Mouse (Mus musculus): ENCODE measurements around the gene Ctcfl. TPM values are rescaled to one million over a fixed set of nuclear protein-coding genes. Genes with fewer than 3 reads are reported as not detected.
A peak's percentile ranks its signal among the peaks of the same experiment; 100 is the strongest.

Gene Ctcfl
- total and polyA plus RNA-seq, 2 experiments from 2014 or later, result 0.26 TPM; not detected in 1

DNA sequence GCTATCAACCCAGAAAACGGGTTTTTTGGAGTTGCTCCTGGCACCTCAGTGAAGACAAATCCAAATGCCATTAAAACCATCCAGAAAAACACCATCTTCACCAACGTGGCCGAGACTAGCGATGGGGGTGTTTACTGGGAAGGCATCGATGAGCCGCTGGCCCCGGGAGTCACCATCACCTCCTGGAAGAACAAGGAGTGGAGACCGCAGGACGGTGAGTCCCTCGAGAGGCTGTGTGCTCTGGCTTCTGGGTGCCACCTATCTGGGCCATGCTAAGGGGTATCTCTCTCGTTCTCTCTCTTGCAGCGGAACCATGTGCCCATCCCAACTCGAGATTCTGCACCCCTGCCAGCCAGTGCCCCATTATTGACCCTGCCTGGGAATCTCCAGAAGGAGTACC, 37.6 kb upstream of the Ctcfl start:
- WGBS, result 84% methylated on average over 13 of the region's 13 CpGs

DNA sequence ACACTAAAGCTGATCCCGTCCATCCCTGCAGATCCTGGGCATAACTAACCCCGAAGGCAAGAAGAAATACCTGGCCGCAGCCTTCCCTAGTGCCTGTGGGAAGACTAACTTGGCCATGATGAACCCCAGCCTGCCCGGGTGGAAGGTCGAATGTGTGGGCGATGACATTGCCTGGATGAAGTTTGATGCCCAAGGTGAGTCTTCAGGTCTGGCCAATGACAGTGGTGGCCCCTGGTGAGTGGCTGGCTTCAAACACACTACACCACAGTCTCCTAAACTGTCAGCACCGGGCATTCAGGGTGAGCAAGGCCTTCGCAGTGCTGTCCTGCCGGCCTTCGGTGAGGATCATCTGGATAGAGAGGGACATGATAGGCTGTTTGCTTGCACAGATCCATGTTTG, 36.6 kb upstream of the Ctcfl start:
- Histone ChIP-seq H3K4me2 (ENCODE audit: low read depth, low read length) (no peak overlapping the region), H3K4me1 (ENCODE audit: control insufficient read depth, insufficient read depth) (no peaks in the 10 kb centered on the region; the same call in 1 of the 2 replicates), H3K27ac (ENCODE audit: low read depth) (no peak overlapping the region), H3K9ac (replicated peaks; ENCODE audit: low read depth, low read length) (no peak overlapping the region), H3K27me3 (ENCODE audit: control insufficient read depth, insufficient read depth, low read length) (no peaks in the 10 kb centered on the region), H3K9me3 (replicated peaks; ENCODE audit: control insufficient read depth, low read length) (no peaks in the 10 kb centered on the region), H3K36me3 (replicated peaks; ENCODE audit: control insufficient read depth, insufficient read depth, low read length) (no peaks in the 10 kb centered on the region), H3K4me3 (ENCODE audit: low read depth, low read length) (no peak overlapping the region)
- DNase-seq (ENCODE audit: low spot score) (no peak), ATAC-seq (ENCODE audit: insufficient read depth, low read depth) (no peak)
- WGBS, result 90% methylated on average over 10 of the region's 10 CpGs
- no peak for TF ChIP-seq EP300 (IDR thresholded peaks at IDR 0.05; ENCODE audit: low read depth)
- TF ChIP-seq CTCF (IDR thresholded peaks at IDR 0.05; ENCODE audit: low read depth), result no peak

More for the DNA sequence above, 37.6 kb upstream of the Ctcfl start:
- Histone ChIP-seq H3K27ac (ENCODE audit: low read depth) (no peak overlapping the region), H3K27me3 (ENCODE audit: control insufficient read depth, insufficient read depth, low read length) (no peaks in the 10 kb centered on the region), H3K4me1 (ENCODE audit: control insufficient read depth, insufficient read depth) (no peaks in the 10 kb centered on the region; the same call in 1 of the 2 replicates), H3K4me3 (ENCODE audit: low read depth, low read length) (no peak overlapping the region), H3K9me3 (replicated peaks; ENCODE audit: control insufficient read depth, low read length) (no peaks in the 10 kb centered on the region), H3K9ac (replicated peaks; ENCODE audit: low read depth, low read length) (no peak overlapping the region), H3K36me3 (replicated peaks; ENCODE audit: control insufficient read depth, insufficient read depth, low read length) (no peaks in the 10 kb centered on the region), H3K4me2 (ENCODE audit: low read depth, low read length) (no peak overlapping the region)
- TF ChIP-seq CTCF (IDR thresholded peaks at IDR 0.05; ENCODE audit: low read depth) (no peak), EP300 (IDR thresholded peaks at IDR 0.05; ENCODE audit: low read depth) (no peak)
- DNase-seq (ENCODE audit: low spot score) (no peak), ATAC-seq (ENCODE audit: insufficient read depth, low read depth) (no peak)

DNA sequence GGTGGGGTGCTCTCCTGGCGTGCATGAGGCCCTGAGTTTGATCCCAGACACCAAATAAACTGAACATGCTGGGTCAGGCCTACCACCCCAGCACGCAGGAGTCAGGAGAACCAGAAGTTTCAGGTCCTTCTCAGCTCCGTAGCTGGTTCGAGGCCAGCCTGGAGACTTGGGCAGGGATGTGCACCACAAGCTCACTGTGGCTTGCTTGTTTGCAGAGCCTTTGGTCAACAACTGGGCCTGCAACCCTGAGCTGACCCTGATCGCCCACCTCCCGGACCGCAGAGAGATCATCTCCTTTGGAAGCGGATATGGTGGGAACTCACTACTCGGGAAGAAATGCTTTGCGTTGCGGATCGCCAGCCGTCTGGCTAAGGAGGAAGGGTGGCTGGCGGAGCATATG, 35.6 kb upstream of the Ctcfl start:
- DNase-seq (ENCODE audit: low spot score) (no peak), ATAC-seq (ENCODE audit: insufficient read depth, low read depth) (no peak)
- Histone ChIP-seq H3K27ac (ENCODE audit: low read depth) (no peak overlapping the region), H3K27me3 (ENCODE audit: control insufficient read depth, insufficient read depth, low read length) (no peaks in the 10 kb centered on the region), H3K9ac (replicated peaks; ENCODE audit: low read depth, low read length) (no peak overlapping the region), H3K36me3 (replicated peaks; ENCODE audit: control insufficient read depth, insufficient read depth, low read length) (no peaks in the 10 kb centered on the region), H3K4me3 (ENCODE audit: low read depth, low read length) (no peak overlapping the region), H3K4me2 (ENCODE audit: low read depth, low read length) (no peak overlapping the region), H3K4me1 (ENCODE audit: control insufficient read depth, insufficient read depth) (no peaks in the 10 kb centered on the region; the same call in 1 of the 2 replicates), H3K9me3 (replicated peaks; ENCODE audit: control insufficient read depth, low read length) (no peaks in the 10 kb centered on the region)
- TF ChIP-seq EP300 (IDR thresholded peaks at IDR 0.05; ENCODE audit: low read depth) (no peak), CTCF (IDR thresholded peaks at IDR 0.05; ENCODE audit: low read depth) (no peak)
- WGBS, result 92% methylated on average over 14 of the region's 14 CpGs

DNA sequence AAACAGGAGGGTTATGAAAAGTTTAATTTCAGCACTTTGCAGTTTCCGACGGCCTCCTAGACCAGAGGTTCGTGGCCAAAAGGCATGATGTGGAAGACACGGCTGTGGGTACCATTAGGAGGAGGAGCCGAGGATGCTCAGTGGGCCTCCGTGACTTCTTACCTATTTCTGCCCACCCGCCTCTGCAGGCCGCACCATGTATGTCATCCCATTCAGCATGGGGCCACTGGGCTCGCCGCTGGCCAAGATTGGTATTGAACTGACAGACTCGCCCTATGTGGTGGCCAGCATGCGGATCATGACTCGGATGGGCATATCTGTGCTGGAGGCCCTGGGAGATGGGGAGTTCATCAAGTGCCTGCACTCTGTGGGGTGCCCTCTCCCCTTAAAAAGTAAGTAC, 35.2 kb upstream of the Ctcfl start:
- Histone ChIP-seq H3K4me2 (ENCODE audit: low read depth, low read length) (no peak overlapping the region), H3K9me3 (replicated peaks; ENCODE audit: control insufficient read depth, low read length) (no peaks in the 10 kb centered on the region), H3K36me3 (replicated peaks; ENCODE audit: control insufficient read depth, insufficient read depth, low read length) (no peaks in the 10 kb centered on the region), H3K27me3 (ENCODE audit: control insufficient read depth, insufficient read depth, low read length) (no peaks in the 10 kb centered on the region), H3K27ac (ENCODE audit: low read depth) (no peak overlapping the region), H3K4me1 (ENCODE audit: control insufficient read depth, insufficient read depth) (no peaks in the 10 kb centered on the region; the same call in 1 of the 2 replicates), H3K4me3 (ENCODE audit: low read depth, low read length) (no peak overlapping the region), H3K9ac (replicated peaks; ENCODE audit: low read depth, low read length) (no peak overlapping the region)
- WGBS, result 91% methylated on average over 13 of the region's 13 CpGs
- TF ChIP-seq CTCF (IDR thresholded peaks at IDR 0.05; ENCODE audit: low read depth) (no peak), EP300 (IDR thresholded peaks at IDR 0.05; ENCODE audit: low read depth) (no peak)
- ATAC-seq (ENCODE audit: insufficient read depth, low read depth), result no peak
- no peak for DNase-seq (ENCODE audit: low spot score)

DNA sequence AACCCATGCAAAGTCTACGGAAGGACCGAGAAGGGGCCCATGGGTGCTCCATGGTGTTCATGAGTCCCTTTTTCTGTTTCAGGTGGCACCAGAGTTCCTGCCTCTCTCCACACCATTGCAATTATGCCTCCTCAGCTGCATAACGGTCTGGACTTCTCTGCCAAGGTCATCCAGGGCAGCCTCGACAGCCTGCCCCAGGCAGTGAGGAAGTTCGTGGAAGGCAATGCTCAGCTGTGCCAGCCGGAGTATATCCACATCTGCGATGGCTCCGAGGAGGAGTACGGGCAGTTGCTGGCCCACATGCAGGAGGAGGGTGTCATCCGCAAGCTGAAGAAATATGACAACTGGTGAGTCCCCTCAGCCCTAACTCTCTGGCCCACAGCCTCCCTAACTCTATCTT, 33.9 kb upstream of the Ctcfl start:
- WGBS, result 70% methylated on average over 10 of the region's 10 CpGs
- TF ChIP-seq CTCF (IDR thresholded peaks at IDR 0.05; ENCODE audit: low read depth) (no peak), EP300 (IDR thresholded peaks at IDR 0.05; ENCODE audit: low read depth) (no peak)
- H3K36me3 ChIP-seq (replicated peaks; ENCODE audit: control insufficient read depth, insufficient read depth, low read length), result no peaks in the 10 kb centered on the region
- no peaks in the 10 kb centered on the region for H3K27me3 ChIP-seq (ENCODE audit: control insufficient read depth, insufficient read depth, low read length)
- no peak for ATAC-seq (ENCODE audit: insufficient read depth, low read depth)
- no peak overlapping the region for H3K4me2 ChIP-seq (ENCODE audit: low read depth, low read length)
- H3K4me1 ChIP-seq (ENCODE audit: control insufficient read depth, insufficient read depth), result no peaks in the 10 kb centered on the region; the same call in 1 of the 2 replicates
- no peak overlapping the region for H3K27ac ChIP-seq (ENCODE audit: low read depth)
- H3K9me3 ChIP-seq (replicated peaks; ENCODE audit: control insufficient read depth, low read length), result no peaks in the 10 kb centered on the region
- no peak overlapping the region for H3K4me3 ChIP-seq (ENCODE audit: low read depth, low read length)
- DNase-seq (ENCODE audit: low spot score), result no peak
- H3K9ac ChIP-seq (replicated peaks; ENCODE audit: low read depth, low read length), result no peak overlapping the region

DNA sequence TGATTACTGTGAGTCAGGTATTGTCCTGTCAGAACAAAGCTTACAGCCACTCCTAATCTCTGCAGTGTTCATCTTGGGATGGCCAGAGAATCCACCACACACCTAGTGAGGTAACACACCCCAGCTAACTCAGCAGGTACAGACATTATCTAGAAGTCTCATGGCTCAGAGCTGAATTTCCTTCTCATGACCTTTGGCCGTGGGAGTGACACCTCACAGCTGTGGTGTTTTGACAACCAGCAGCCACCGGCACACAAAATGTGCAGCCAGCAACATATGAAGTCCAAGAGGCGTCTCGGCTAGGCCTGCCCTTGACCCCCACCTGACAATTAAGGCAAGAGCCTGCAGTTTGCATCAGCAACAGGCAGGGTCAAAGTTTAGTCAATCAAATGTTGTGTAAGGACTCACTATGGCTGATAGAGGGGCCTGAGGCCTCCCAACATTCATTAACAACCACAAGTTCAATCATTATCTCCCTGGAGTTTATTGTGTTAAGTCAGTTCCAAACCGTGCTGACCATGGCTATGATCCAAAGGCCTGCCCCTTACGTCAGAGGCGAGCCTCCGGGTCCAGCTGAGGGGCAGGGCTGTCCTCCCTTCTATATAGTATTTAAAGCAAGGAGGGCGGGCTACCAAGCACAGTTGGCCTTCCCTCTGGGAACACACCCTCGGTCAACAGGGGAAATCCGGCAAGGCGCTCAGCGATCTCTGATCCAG, 33.3 kb upstream of the Ctcfl start, which contains the start of gene Pck1:
Gene Pck1, plus strand, starts transcription at position 613 of the 716 bp plus-strand sequence.
- Histone ChIP-seq H3K4me2 (ENCODE audit: low read depth, low read length) (no peak within 1 kb of the TSS), H3K27ac (ENCODE audit: low read depth) (no peak within 1 kb of the TSS), H3K4me1 (ENCODE audit: control insufficient read depth, insufficient read depth) (no peaks in the 10 kb centered on the region; the same call in 1 of the 2 replicates), H3K27me3 (ENCODE audit: control insufficient read depth, insufficient read depth, low read length) (no peaks in the 10 kb centered on the region), H3K9ac (replicated peaks; ENCODE audit: low read depth, low read length) (no peak within 1 kb of the TSS), H3K36me3 (replicated peaks; ENCODE audit: control insufficient read depth, insufficient read depth, low read length) (no peaks in the 10 kb centered on the region), H3K4me3 (ENCODE audit: low read depth, low read length) (no peak within 1 kb of the TSS), H3K9me3 (replicated peaks; ENCODE audit: control insufficient read depth, low read length) (no peaks in the 10 kb centered on the region)
- no peak for TF ChIP-seq EP300 (IDR thresholded peaks at IDR 0.05; ENCODE audit: low read depth)
- TF ChIP-seq CTCF (IDR thresholded peaks at IDR 0.05; ENCODE audit: low read depth), result no peak
- ATAC-seq (ENCODE audit: insufficient read depth, low read depth) (peak; percentile 31; the same call in 1 of the 2 replicates), DNase-seq (ENCODE audit: low spot score) (no peak)
- WGBS, result 61% methylated on average over 13 of the region's 13 CpGs
